Mouse (Mus musculus) kidney, adult 9 months (tissue): Measurements from ENCODE around the gene Vmn1r27.

Source experiments
- DNase-seq: peaks from one replicate; pipeline ENCODE4 v3.0.0; 2022

The Vmn1r27 gene

GRCm38 (mm10) chr6:58218721-58219120, at the start of gene Vmn1r27:
TSS of gene Vmn1r27 (minus strand) at chr6:58218821.
- DNase-seq, result no peak

- no peak for DNase-seq
Observed at GRCm38 (mm10) chr6:58261737-58262136, 43.1 kb upstream of the Vmn1r27 start, which contains the start of gene Vmn1r28. TSS of gene Vmn1r28 (plus strand) at chr6:58262037.

GRCm38 (mm10) chr6:58216119-58216518, 2.5 kb downstream of the Vmn1r27 start:
- no peak for DNase-seq
